Mouse (Mus musculus): ENCODE data around the gene Ms4a15. TPM values are rescaled to one million over a fixed set of nuclear protein-coding genes. Genes with fewer than 3 reads are reported as not detected.

Gene Ms4a15
- not detected in 2 replicates for polyA plus RNA-seq (2015; fragmentation: Nextera tagmentation; extraction: Ambion mirVana)

GRCm38 (mm10) chr19:10993150-10993549 is at the start of gene Ms4a15:
Ms4a15 (minus strand) TSS chr19:10993250.
- H3K4me3 ChIP-seq (ENCODE audit: low read depth, low read length), result no peak within 1 kb of the TSS
- H3K4me2 ChIP-seq (ENCODE audit: low read depth, low read length), result no peak within 1 kb of the TSS
- H3K27ac ChIP-seq (ENCODE audit: low read length), result no peak within 1 kb of the TSS
- ATAC-seq (ENCODE audit: low read depth), result no peak
- no peaks in the 10 kb centered on the region for H3K9me3 ChIP-seq (replicated peaks; ENCODE audit: control insufficient read depth, low read length)
- no peaks in the 10 kb centered on the region for H3K4me1 ChIP-seq (ENCODE audit: control insufficient read depth, low read depth, low read length)
- no peak within 1 kb of the TSS for H3K9ac ChIP-seq (ENCODE audit: low read depth, low read length)
- H3K27me3 ChIP-seq (ENCODE audit: control insufficient read depth, insufficient read depth, low read depth, low read length), result no peaks in the 10 kb centered on the region
- WGBS (ENCODE audit: insufficient replicate concordance), result 63% methylated on average over 7 of the region's 7 CpGs
- H3K36me3 ChIP-seq (ENCODE audit: control insufficient read depth, insufficient read depth), result no peaks in the 10 kb centered on the region

- no peaks in the 10 kb centered on the region for H3K4me1 ChIP-seq (ENCODE audit: control insufficient read depth, low read depth, low read length)
- H3K27me3 ChIP-seq (ENCODE audit: control insufficient read depth, insufficient read depth, low read depth, low read length), result no peaks in the 10 kb centered on the region
- H3K4me3 ChIP-seq (ENCODE audit: low read depth, low read length), result no peak overlapping the region
- H3K4me2 ChIP-seq (ENCODE audit: low read depth, low read length), result no peak overlapping the region
- H3K36me3 ChIP-seq (ENCODE audit: control insufficient read depth, insufficient read depth), result no peaks in the 10 kb centered on the region
- H3K9me3 ChIP-seq (replicated peaks; ENCODE audit: control insufficient read depth, low read length), result no peaks in the 10 kb centered on the region
- H3K9ac ChIP-seq (ENCODE audit: low read depth, low read length), result no peak overlapping the region
- no peak overlapping the region for H3K27ac ChIP-seq (ENCODE audit: low read length)
- ATAC-seq (ENCODE audit: low read depth), result no peak
Measured at GRCm38 (mm10) chr19:11037570-11037969, 44.5 kb upstream of the Ms4a15 start.

- no peak overlapping the region for H3K9ac ChIP-seq (ENCODE audit: low read depth, low read length)
- no peaks in the 10 kb centered on the region for H3K27me3 ChIP-seq (ENCODE audit: control insufficient read depth, insufficient read depth, low read depth, low read length)
- H3K9me3 ChIP-seq (replicated peaks; ENCODE audit: control insufficient read depth, low read length), result no peaks in the 10 kb centered on the region
- no peak for ATAC-seq (ENCODE audit: low read depth)
- no peak overlapping the region for H3K4me2 ChIP-seq (ENCODE audit: low read depth, low read length)
- no peaks in the 10 kb centered on the region for H3K4me1 ChIP-seq (ENCODE audit: control insufficient read depth, low read depth, low read length)
- no peaks in the 10 kb centered on the region for H3K36me3 ChIP-seq (ENCODE audit: control insufficient read depth, insufficient read depth)
- H3K4me3 ChIP-seq (ENCODE audit: low read depth, low read length), result no peak overlapping the region
- H3K27ac ChIP-seq (ENCODE audit: low read length), result no peak overlapping the region
Measured at GRCm38 (mm10) chr19:11022382-11022781, 29.3 kb upstream of the Ms4a15 start.

GRCm38 (mm10) chr19:11017891-11018290 is 24.8 kb upstream of the Ms4a15 start, which contains the start of gene Ms4a18:
Ms4a18 (minus strand) TSS chr19:11018031.
- ATAC-seq (ENCODE audit: low read depth), result no peak
- Histone ChIP-seq H3K36me3 (ENCODE audit: control insufficient read depth, insufficient read depth) (no peaks in the 10 kb centered on the region), H3K4me2 (ENCODE audit: low read depth, low read length) (no peak within 1 kb of the TSS), H3K27me3 (ENCODE audit: control insufficient read depth, insufficient read depth, low read depth, low read length) (no peaks in the 10 kb centered on the region), H3K4me3 (ENCODE audit: low read depth, low read length) (no peak within 1 kb of the TSS), H3K27ac (ENCODE audit: low read length) (no peak within 1 kb of the TSS), H3K4me1 (ENCODE audit: control insufficient read depth, low read depth, low read length) (no peaks in the 10 kb centered on the region), H3K9me3 (replicated peaks; ENCODE audit: control insufficient read depth, low read length) (no peaks in the 10 kb centered on the region), H3K9ac (ENCODE audit: low read depth, low read length) (no peak within 1 kb of the TSS)
- 49% methylated on average over 3 of the region's 3 CpGs for WGBS (ENCODE audit: insufficient replicate concordance)

- H3K9me3 ChIP-seq (replicated peaks; ENCODE audit: control insufficient read depth, low read length), result no peaks in the 10 kb centered on the region
- ATAC-seq (ENCODE audit: low read depth), result no peak
- 56% methylated on average over 2 of the region's 2 CpGs for WGBS (ENCODE audit: insufficient replicate concordance)
- no peak overlapping the region for H3K9ac ChIP-seq (ENCODE audit: low read depth, low read length)
- H3K4me3 ChIP-seq (ENCODE audit: low read depth, low read length), result no peak overlapping the region
- H3K27ac ChIP-seq (ENCODE audit: low read length), result no peak overlapping the region
- no peak overlapping the region for H3K4me2 ChIP-seq (ENCODE audit: low read depth, low read length)
- H3K36me3 ChIP-seq (ENCODE audit: control insufficient read depth, insufficient read depth), result no peaks in the 10 kb centered on the region
- H3K27me3 ChIP-seq (ENCODE audit: control insufficient read depth, insufficient read depth, low read depth, low read length), result no peaks in the 10 kb centered on the region
- no peaks in the 10 kb centered on the region for H3K4me1 ChIP-seq (ENCODE audit: control insufficient read depth, low read depth, low read length)
Measured at GRCm38 (mm10) chr19:11017251-11017650, 24.2 kb upstream of the Ms4a15 start.

- H3K4me3 ChIP-seq (ENCODE audit: low read depth, low read length), result no peak overlapping the region
- 62% methylated on average over 1 of the region's 1 CpGs for WGBS (ENCODE audit: insufficient replicate concordance)
- ATAC-seq (ENCODE audit: low read depth), result no peak
Measured at GRCm38 (mm10) chr19:11015998-11016397, 22.9 kb upstream of the Ms4a15 start.

GRCm38 (mm10) chr19:11015468-11015867 is 22.4 kb upstream of the Ms4a15 start:
- Histone ChIP-seq H3K9ac (ENCODE audit: low read depth, low read length) (no peak overlapping the region), H3K27me3 (ENCODE audit: control insufficient read depth, insufficient read depth, low read depth, low read length) (no peaks in the 10 kb centered on the region), H3K4me2 (ENCODE audit: low read depth, low read length) (no peak overlapping the region), H3K4me1 (ENCODE audit: control insufficient read depth, low read depth, low read length) (no peaks in the 10 kb centered on the region), H3K4me3 (ENCODE audit: low read depth, low read length) (no peak overlapping the region), H3K27ac (ENCODE audit: low read length) (no peak overlapping the region), H3K36me3 (ENCODE audit: control insufficient read depth, insufficient read depth) (no peaks in the 10 kb centered on the region), H3K9me3 (replicated peaks; ENCODE audit: control insufficient read depth, low read length) (no peaks in the 10 kb centered on the region)
- ATAC-seq (ENCODE audit: low read depth), result peak; percentile 62

More at GRCm38 (mm10) chr19:11015998-11016397, 22.9 kb upstream of the Ms4a15 start:
- H3K4me1 ChIP-seq (ENCODE audit: control insufficient read depth, low read depth, low read length), result no peaks in the 10 kb centered on the region
- no peak overlapping the region for H3K9ac ChIP-seq (ENCODE audit: low read depth, low read length)
- H3K36me3 ChIP-seq (ENCODE audit: control insufficient read depth, insufficient read depth), result no peaks in the 10 kb centered on the region
- no peak overlapping the region for H3K4me2 ChIP-seq (ENCODE audit: low read depth, low read length)
- no peaks in the 10 kb centered on the region for H3K27me3 ChIP-seq (ENCODE audit: control insufficient read depth, insufficient read depth, low read depth, low read length)
- no peaks in the 10 kb centered on the region for H3K9me3 ChIP-seq (replicated peaks; ENCODE audit: control insufficient read depth, low read length)
- H3K27ac ChIP-seq (ENCODE audit: low read length), result no peak overlapping the region

- no peak for ATAC-seq (ENCODE audit: low read depth)
- H3K4me2 ChIP-seq (ENCODE audit: low read depth, low read length), result no peak overlapping the region
- H3K27ac ChIP-seq (ENCODE audit: low read length), result no peak overlapping the region
- H3K36me3 ChIP-seq (ENCODE audit: control insufficient read depth, insufficient read depth), result no peaks in the 10 kb centered on the region
- H3K9ac ChIP-seq (ENCODE audit: low read depth, low read length), result no peak overlapping the region
- no peaks in the 10 kb centered on the region for H3K27me3 ChIP-seq (ENCODE audit: control insufficient read depth, insufficient read depth, low read depth, low read length)
- no peaks in the 10 kb centered on the region for H3K9me3 ChIP-seq (replicated peaks; ENCODE audit: control insufficient read depth, low read length)
- H3K4me1 ChIP-seq (ENCODE audit: control insufficient read depth, low read depth, low read length), result no peaks in the 10 kb centered on the region
- H3K4me3 ChIP-seq (ENCODE audit: low read depth, low read length), result no peak overlapping the region
Measured at GRCm38 (mm10) chr19:10991911-10992310, 1.1 kb downstream of the Ms4a15 start.

GRCm38 (mm10) chr19:10990751-10991150 is 2.3 kb downstream of the Ms4a15 start:
- Histone ChIP-seq H3K9me3 (replicated peaks; ENCODE audit: control insufficient read depth, low read length) (no peaks in the 10 kb centered on the region), H3K36me3 (ENCODE audit: control insufficient read depth, insufficient read depth) (no peaks in the 10 kb centered on the region), H3K4me3 (ENCODE audit: low read depth, low read length) (no peak overlapping the region), H3K4me1 (ENCODE audit: control insufficient read depth, low read depth, low read length) (no peaks in the 10 kb centered on the region), H3K4me2 (ENCODE audit: low read depth, low read length) (no peak overlapping the region), H3K9ac (ENCODE audit: low read depth, low read length) (no peak overlapping the region), H3K27ac (ENCODE audit: low read length) (no peak overlapping the region), H3K27me3 (ENCODE audit: control insufficient read depth, insufficient read depth, low read depth, low read length) (no peaks in the 10 kb centered on the region)
- 64% methylated on average over 1 of the region's 1 CpGs for WGBS (ENCODE audit: insufficient replicate concordance)
- ATAC-seq (ENCODE audit: low read depth), result no peak

- 59% methylated on average over 1 of the region's 1 CpGs for WGBS (ENCODE audit: insufficient replicate concordance)
- ATAC-seq (ENCODE audit: low read depth), result no peak
- Histone ChIP-seq H3K9me3 (replicated peaks; ENCODE audit: control insufficient read depth, low read length) (no peaks in the 10 kb centered on the region), H3K4me3 (ENCODE audit: low read depth, low read length) (no peak overlapping the region), H3K27me3 (ENCODE audit: control insufficient read depth, insufficient read depth, low read depth, low read length) (no peaks in the 10 kb centered on the region), H3K4me2 (ENCODE audit: low read depth, low read length) (no peak overlapping the region), H3K9ac (ENCODE audit: low read depth, low read length) (no peak overlapping the region), H3K36me3 (ENCODE audit: control insufficient read depth, insufficient read depth) (no peaks in the 10 kb centered on the region), H3K27ac (ENCODE audit: low read length) (no peak overlapping the region), H3K4me1 (ENCODE audit: control insufficient read depth, low read depth, low read length) (no peaks in the 10 kb centered on the region)
Measured at GRCm38 (mm10) chr19:10988563-10988962, 4.5 kb downstream of the Ms4a15 start.

All from liver, embryonic 16.5 days (tissue).